Mouse (Mus musculus): ENCODE measurements around the gene Ptpn11. TPM values are rescaled to one million over a fixed set of nuclear protein-coding genes. Genes with fewer than 3 reads are reported as not detected.

Ptpn11 gene
- polyA plus RNA-seq, 1 experiment from 2014 or later = 23.6 TPM

DNA sequence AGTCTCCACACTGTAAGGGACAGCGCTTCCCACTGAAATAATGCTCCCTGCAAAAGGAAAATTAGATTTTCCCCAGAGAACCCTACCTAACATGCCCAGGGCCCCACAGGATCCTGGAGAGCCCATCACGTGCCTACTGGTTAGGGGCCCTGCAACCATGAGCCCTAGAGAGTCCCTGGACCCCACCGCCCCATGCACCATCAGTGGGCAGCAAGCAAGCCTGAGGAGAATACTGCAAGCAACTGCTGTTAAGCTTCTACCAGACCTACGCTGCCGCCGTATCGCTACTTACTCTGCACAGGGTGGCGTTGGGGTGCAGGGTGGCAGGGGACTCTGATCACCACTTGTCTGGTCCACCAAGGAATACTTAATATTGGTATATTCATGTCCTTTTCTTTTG lies 54.1 kb downstream of the Ptpn11 start:
- peaks cover 91% of the 10 kb centered on the region for H3K36me3 ChIP-seq
- H3K4me1 ChIP-seq (replicated peaks) = peaks cover 2% of the 10 kb centered on the region
- no peak overlapping the region for H3K27ac ChIP-seq
- ATAC-seq (ENCODE audit: low FRiP score) = no peak
- WGBS = 95% methylated on average over 8 of the region's 8 CpGs
- H3K4me2 ChIP-seq = no peak overlapping the region
- no peak overlapping the region for H3K4me3 ChIP-seq
- no peaks in the 10 kb centered on the region for H3K9me3 ChIP-seq
- H3K9ac ChIP-seq = no peak overlapping the region
- no peaks in the 10 kb centered on the region for H3K27me3 ChIP-seq

DNA sequence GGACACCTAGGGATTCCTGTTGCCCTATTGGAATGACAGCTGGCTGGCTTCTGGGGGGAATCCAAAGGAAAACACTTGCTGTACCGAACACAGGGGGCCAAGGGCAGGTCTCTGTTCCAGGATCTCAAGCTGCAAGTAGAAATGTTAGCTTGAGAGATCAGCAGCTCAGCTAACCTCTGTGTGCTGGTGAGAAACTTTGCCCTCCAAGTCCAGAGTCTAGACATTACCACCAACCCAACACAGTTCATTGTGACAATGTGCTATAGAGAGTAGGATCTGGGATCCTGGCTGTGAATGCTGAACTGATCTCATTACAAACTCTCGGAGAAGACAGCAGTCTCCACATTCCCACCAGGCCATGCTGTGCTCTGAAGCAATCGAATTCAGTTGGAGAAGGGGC lies 59.4 kb downstream of the Ptpn11 start:
- no peak overlapping the region for H3K9ac ChIP-seq
- H3K4me2 ChIP-seq = no peak overlapping the region
- no peak overlapping the region for H3K4me3 ChIP-seq
- no peaks in the 10 kb centered on the region for H3K27me3 ChIP-seq
- no peaks in the 10 kb centered on the region for H3K9me3 ChIP-seq
- peaks cover 71% of the 10 kb centered on the region for H3K36me3 ChIP-seq
- ATAC-seq (ENCODE audit: low FRiP score) = no peak
- no peaks in the 10 kb centered on the region for H3K4me1 ChIP-seq (replicated peaks)
- H3K27ac ChIP-seq = no peak overlapping the region
- 87% methylated on average over 3 of the region's 3 CpGs for WGBS

DNA sequence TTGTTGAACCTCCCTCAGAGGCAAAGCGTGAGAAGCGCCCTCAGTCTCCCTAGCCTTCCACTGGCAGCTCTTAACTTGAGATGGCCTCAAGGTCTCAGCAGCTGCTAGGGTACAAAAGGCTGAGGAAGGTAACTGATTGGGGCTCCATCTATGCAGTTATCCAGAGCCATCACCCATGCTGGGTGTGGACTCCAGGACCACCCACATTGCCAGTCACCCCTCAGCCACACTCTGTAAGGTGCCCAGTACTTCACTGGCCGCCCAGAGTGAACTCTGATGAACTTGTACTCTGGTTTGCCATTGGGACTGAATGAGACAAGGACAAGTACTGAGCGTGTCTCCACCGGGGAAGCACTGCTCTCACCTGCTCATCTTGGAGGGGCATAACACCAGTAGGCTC lies 61.9 kb downstream of the Ptpn11 start:
- H3K4me2 ChIP-seq = no peak overlapping the region
- ATAC-seq (ENCODE audit: low FRiP score) = 0 out of 2 replicates have a peak, but pooled peaks have one; percentile 46
- 96% methylated on average over 5 of the region's 5 CpGs for WGBS
- H3K9ac ChIP-seq = no peak overlapping the region
- no peaks in the 10 kb centered on the region for H3K27me3 ChIP-seq
- H3K27ac ChIP-seq = peak overlapping the region; percentile 69
- no peaks in the 10 kb centered on the region for H3K4me1 ChIP-seq (replicated peaks)
- H3K4me3 ChIP-seq = no peak overlapping the region
- no peaks in the 10 kb centered on the region for H3K9me3 ChIP-seq
- H3K36me3 ChIP-seq = peaks cover 47% of the 10 kb centered on the region

DNA sequence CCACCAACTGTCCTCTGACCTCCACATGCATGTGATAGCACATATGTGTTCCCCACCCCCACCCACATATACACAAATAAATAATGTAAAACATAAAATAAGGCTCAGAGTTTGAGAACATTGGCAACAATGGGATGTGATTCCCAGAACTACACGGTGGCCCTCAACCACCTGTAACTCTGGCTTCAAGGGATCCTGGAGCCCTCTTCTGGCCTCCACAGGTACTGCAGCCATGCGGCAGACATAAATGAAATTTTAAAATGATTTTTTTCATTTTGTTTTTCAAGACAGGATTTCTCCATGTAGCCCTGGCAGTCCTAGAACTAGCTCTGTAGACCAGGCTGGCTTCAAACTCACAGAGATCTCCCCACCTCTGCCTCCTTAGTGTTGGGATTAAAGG lies 65.1 kb downstream of the Ptpn11 start:
- Histone ChIP-seq H3K4me3 (no peak overlapping the region), H3K27me3 (no peaks in the 10 kb centered on the region), H3K27ac (no peak overlapping the region), H3K9me3 (no peaks in the 10 kb centered on the region), H3K4me1 (replicated peaks) (peaks cover 9% of the 10 kb centered on the region), H3K36me3 (peaks cover 15% of the 10 kb centered on the region), H3K4me2 (no peak overlapping the region), H3K9ac (no peak overlapping the region)
- WGBS = 84% methylated on average over 2 of the region's 2 CpGs
- no peak for ATAC-seq (ENCODE audit: low FRiP score)

DNA sequence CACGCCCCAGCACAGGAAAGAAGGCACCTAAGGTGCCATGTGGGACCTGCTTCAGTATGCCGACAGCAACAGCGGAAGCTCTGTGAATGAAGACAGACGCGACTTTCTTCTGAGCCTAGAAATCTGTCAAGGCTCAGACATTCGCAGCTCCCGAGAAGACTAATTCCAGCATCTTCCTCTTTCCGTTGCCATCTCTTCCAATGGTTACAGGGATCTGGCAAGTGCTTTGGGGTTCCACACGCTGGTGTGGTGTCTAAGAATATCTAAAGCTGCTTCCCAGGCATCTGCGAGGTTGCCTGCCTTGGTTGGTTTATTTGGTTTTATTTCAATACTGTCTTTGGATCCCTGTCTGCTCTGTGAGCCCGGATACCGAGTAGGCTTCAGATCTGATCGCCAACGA lies 65.6 kb downstream of the Ptpn11 start:
- WGBS = 92% methylated on average over 14 of the region's 14 CpGs
- H3K27ac ChIP-seq = no peak overlapping the region

DNA sequence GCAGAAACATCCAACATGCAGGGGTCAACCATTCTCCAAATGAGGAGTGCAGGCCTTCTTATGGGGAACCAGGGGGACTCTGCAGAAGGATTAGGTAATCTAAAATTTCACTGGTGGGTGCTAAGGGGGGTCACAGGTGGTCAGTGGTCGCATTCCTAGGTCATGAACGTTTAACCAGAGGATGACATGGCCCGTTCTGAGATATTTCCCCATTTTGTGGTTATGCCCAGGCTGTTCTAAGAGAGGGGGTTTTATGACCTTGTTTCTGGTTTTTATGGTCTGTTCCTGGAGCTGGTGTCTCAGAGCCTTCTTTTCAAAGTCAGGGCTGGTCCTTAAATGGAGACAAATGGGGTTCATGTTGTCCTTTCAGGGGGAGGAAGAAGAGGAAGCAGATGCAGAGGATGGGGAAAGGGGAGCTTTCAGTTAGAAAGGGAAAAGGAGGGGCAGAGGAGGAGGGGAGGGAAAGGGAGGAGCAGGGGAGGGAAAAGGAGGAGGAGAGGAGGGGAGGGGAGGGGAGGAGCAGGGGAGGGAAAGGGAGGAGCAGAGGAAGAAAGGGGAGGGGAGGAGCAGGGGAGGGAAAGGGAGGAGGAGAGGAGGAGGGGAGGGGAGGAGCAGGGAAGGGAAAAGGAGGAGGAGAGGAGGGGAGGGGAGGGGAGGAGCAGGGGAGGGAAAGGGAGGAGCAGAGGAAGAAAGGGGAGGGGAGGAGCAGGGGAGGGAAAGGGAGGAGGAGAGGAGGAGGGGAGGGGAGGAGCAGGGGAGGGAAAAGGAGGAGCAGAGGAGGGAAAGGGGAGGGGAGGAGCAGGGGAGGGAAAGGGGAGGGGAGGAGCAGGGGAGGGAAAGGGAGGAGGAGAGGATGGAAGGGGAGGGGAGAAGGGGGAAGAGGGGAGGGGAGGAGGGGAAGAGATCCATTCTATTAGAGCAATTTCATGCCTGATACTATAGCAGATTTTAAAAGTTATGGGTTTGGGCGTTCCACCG lies 66.7 kb downstream of the Ptpn11 start:
- WGBS = 79% methylated on average over 5 of the region's 5 CpGs
- ATAC-seq (ENCODE audit: low FRiP score) = no peak
- H3K27me3 ChIP-seq = no peaks in the 10 kb centered on the region
- H3K4me1 ChIP-seq (replicated peaks) = peaks cover 9% of the 10 kb centered on the region
- H3K9ac ChIP-seq = no peak overlapping the region
- H3K27ac ChIP-seq = peak overlapping the region; percentile 52
- no peak overlapping the region for H3K4me2 ChIP-seq
- H3K36me3 ChIP-seq = peaks cover 7% of the 10 kb centered on the region
- H3K9me3 ChIP-seq = no peaks in the 10 kb centered on the region
- no peak overlapping the region for H3K4me3 ChIP-seq

More for the DNA sequence above, 65.6 kb downstream of the Ptpn11 start:
- ATAC-seq (ENCODE audit: low FRiP score) = no peak
- no peak overlapping the region for H3K4me3 ChIP-seq
- peaks cover 9% of the 10 kb centered on the region for H3K4me1 ChIP-seq (replicated peaks)
- peaks cover 14% of the 10 kb centered on the region for H3K36me3 ChIP-seq
- no peaks in the 10 kb centered on the region for H3K9me3 ChIP-seq
- no peak overlapping the region for H3K4me2 ChIP-seq
- no peak overlapping the region for H3K9ac ChIP-seq
- no peaks in the 10 kb centered on the region for H3K27me3 ChIP-seq

DNA sequence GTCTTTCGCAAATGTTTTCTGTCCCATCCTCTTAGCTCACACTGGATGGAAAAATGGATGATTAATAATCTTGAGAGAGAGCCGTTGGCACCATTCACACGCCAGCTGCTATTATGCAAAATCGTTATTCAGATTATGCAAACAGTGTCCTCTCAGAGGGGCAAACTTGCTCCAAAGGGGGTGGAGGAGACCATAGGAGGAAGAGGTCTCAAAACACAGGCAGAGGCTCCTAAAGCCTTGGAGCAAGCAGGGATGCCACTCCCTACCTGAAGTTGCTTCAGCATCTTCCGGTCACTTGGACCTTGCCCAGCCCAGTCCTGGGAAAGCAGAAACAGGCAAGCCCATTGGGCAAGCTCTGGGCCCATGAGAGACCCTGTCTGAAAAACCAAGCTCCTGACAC lies 67.8 kb downstream of the Ptpn11 start:
- H3K4me1 ChIP-seq (replicated peaks) = peaks cover 12% of the 10 kb centered on the region
- no peaks in the 10 kb centered on the region for H3K9me3 ChIP-seq
- H3K36me3 ChIP-seq = no peaks in the 10 kb centered on the region
- 60% methylated on average over 5 of the region's 5 CpGs for WGBS
- ATAC-seq (ENCODE audit: low FRiP score) = no peak
- no peak overlapping the region for H3K4me3 ChIP-seq
- peak overlapping the region; percentile 52 for H3K27ac ChIP-seq
- H3K4me2 ChIP-seq = no peak overlapping the region
- no peaks in the 10 kb centered on the region for H3K27me3 ChIP-seq
- no peak overlapping the region for H3K9ac ChIP-seq

DNA sequence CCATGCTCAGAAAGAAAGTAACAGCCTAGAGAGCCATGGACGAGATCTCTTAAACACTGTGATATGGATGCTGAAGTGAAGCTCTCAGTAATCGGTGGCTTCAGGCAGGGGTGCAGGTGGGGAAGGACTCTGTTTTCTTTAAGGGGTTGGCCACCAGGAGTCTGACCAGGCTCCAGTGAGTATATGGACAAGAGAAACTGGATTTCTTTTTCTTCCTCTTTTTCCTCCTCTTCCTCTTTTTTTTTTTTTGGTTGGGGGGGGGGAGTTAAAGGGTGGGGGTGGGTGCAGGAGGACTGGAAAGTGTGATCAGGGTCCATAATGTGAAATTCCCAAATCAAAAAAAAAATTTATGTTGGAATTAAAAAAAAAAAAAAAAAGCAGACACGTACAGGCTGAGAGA lies 68.6 kb downstream of the Ptpn11 start:
- ATAC-seq (ENCODE audit: low FRiP score) = no peak

DNA sequence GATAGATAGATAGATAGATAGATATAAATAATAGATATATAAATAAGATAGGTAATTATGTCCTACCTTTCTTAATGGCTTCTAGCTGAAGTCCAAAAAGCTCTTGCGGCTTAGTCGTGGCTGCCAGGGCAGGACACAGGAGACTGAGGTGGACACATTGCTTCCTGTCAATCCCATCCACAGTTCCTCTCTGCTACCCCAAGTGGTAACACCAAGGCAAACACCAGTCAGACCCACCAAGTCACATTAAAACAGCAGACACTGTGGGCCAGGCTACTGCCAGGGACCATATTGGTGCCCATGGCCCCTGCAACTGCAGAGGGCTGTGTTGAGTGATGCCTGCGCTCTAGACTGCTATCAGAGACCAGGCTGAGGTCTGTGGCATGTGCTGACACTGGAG lies 69.2 kb downstream of the Ptpn11 start:
- Histone ChIP-seq H3K27ac (no peak overlapping the region), H3K4me2 (no peak overlapping the region), H3K4me3 (no peak overlapping the region), H3K9me3 (no peaks in the 10 kb centered on the region), H3K9ac (no peak overlapping the region), H3K36me3 (no peaks in the 10 kb centered on the region), H3K4me1 (replicated peaks) (peaks cover 22% of the 10 kb centered on the region), H3K27me3 (no peaks in the 10 kb centered on the region)
- no peak for ATAC-seq (ENCODE audit: low FRiP score)
- WGBS = 91% methylated on average over 3 of the region's 3 CpGs

More for the DNA sequence above, 68.6 kb downstream of the Ptpn11 start:
- no peaks in the 10 kb centered on the region for H3K27me3 ChIP-seq
- no peak overlapping the region for H3K4me2 ChIP-seq
- no peak overlapping the region for H3K9ac ChIP-seq
- H3K9me3 ChIP-seq = no peaks in the 10 kb centered on the region
- peaks cover 20% of the 10 kb centered on the region for H3K4me1 ChIP-seq (replicated peaks)
- no peak overlapping the region for H3K4me3 ChIP-seq
- no peaks in the 10 kb centered on the region for H3K36me3 ChIP-seq
- WGBS = 91% methylated on average over 3 of the region's 3 CpGs
- no peak overlapping the region for H3K27ac ChIP-seq

DNA sequence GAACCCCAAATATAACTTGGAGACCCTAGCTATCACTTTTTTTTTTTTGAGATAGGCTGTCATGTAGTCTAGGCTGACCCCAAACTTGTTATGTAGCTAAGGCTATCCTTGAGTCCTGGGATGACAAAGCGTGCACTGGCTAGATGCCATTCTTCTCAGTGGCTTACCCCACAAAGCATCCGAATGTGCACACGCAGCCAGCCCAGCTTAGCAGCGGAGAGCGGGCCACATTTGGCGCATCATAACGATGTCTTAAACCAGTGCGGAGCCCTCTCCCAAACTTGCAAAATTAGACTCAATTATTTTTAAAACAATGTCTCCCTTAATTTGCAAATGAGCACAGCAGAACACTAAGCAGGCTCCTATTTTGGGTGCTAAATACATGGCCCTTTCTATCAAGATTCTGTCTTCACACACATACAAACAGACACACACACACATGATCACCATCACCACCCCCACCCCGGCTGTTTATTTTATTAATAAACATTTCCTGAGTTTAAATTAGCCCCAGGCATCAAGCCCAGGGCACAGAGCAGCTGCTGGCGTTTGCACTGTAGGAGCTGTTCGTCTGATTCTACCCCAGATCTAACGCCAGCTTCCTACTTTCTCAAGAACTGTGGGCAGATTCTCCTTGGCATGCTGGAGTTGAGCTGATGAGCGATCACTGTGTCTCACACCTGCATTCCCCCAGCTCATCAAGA lies 71.7 kb downstream of the Ptpn11 start:
- Histone ChIP-seq H3K36me3 (no peaks in the 10 kb centered on the region), H3K4me3 (no peak overlapping the region), H3K27ac (no peak overlapping the region), H3K9me3 (no peaks in the 10 kb centered on the region), H3K9ac (no peak overlapping the region), H3K4me1 (replicated peaks) (peaks cover 48% of the 10 kb centered on the region), H3K4me2 (no peak overlapping the region), H3K27me3 (no peaks in the 10 kb centered on the region)
- 82% methylated on average over 13 of the region's 13 CpGs for WGBS
- ATAC-seq (ENCODE audit: low FRiP score) = no peak

DNA sequence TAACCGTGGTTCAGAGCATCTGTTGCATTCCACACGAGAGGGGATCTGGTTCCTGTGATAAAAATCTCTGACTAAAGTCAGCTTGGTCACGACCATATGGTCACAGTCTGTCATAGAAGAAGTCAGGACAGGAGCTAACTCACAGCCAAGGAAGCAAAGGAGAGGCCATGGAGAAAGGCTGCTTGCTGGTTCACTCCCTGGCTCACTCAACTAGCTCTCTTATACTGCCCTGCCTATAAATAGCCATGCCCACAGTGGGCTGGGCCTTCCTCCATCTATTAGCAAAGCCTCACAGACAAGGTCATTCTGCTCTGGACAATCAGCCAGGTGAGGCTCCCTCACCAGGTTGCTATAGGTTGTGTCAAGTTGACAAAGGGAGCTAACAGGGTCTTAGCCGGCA lies 72.9 kb downstream of the Ptpn11 start:
- Histone ChIP-seq H3K4me3 (no peak overlapping the region), H3K27me3 (no peaks in the 10 kb centered on the region), H3K36me3 (no peaks in the 10 kb centered on the region), H3K9ac (no peak overlapping the region), H3K9me3 (no peaks in the 10 kb centered on the region), H3K27ac (no peak overlapping the region), H3K4me1 (replicated peaks) (peaks cover 54% of the 10 kb centered on the region), H3K4me2 (no peak overlapping the region)
- WGBS = 77% methylated on average over 4 of the region's 4 CpGs
- ATAC-seq (ENCODE audit: low FRiP score) = no peak

DNA sequence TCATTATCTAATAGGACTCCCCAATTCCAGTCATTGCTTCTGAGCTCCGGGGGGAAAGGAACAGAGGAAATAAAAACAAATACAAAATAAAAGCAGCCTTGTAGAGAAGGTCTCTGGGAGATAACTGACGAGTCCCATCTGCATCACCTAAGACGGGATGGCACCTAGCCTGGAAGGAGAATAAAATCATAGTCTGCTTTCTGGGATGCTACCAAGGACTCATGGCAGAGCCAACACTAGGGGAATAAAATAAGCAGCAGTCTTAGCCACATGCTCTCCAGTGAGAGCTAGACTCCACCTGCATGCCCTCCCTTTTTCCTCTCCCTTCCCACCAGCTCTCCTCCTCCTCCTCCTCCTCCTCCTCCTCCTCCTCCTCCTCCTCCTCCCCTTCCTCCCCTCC lies 74.3 kb downstream of the Ptpn11 start:
- no peak overlapping the region for H3K9ac ChIP-seq
- H3K4me3 ChIP-seq = no peak overlapping the region
- no peaks in the 10 kb centered on the region for H3K9me3 ChIP-seq
- H3K36me3 ChIP-seq = no peaks in the 10 kb centered on the region
- WGBS = 74% methylated on average over 3 of the region's 3 CpGs
- H3K27me3 ChIP-seq = no peaks in the 10 kb centered on the region
- H3K4me1 ChIP-seq (replicated peaks) = peaks cover 51% of the 10 kb centered on the region
- no peak for ATAC-seq (ENCODE audit: low FRiP score)
- peak overlapping the region; percentile 96 for H3K27ac ChIP-seq
- H3K4me2 ChIP-seq = no peak overlapping the region

All from hindbrain, embryonic 13.5 days (tissue).